Mouse (Mus musculus) limb, embryonic 14.5 days (tissue): Measurements from ENCODE around the gene Epha4. TPM values are rescaled to one million over a fixed set of nuclear protein-coding genes. Genes with fewer than 3 reads are reported as not detected.

Experiments
- ATAC-seq: fragments of 200-750 bp; cut with Nextera tagmentation; 2 replicates; pipeline ENCODE4 v1.8.0; 2017; ENCODE audit warnings: low read depth, moderate number of reproducible peaks, moderate TSS enrichment; ENCODE audit not compliant: low FRiP score
- DNase-seq: peaks from one replicate; pipeline ENCODE4 v3.0.0-alpha.2; 2015; ENCODE audit warnings: low spot score
- H3K27ac ChIP-seq: fragments of 300-500 bp; sonication (generic); replicated peaks from 2 replicates; pipeline ENCODE4 v1.5.1; 2014; ENCODE audit warnings: low read depth, mild to moderate bottlenecking, low read length, moderate library complexity, mixed read lengths
- H3K27me3 ChIP-seq: fragments of 300-500 bp; sonication (generic); 2 replicates; pipeline ENCODE4 v1.6.1; 2014; ENCODE audit warnings: low read length, mixed read lengths; ENCODE audit not compliant: control insufficient read depth, insufficient read depth
- H3K36me3 ChIP-seq: fragments of 300-500 bp; sonication (generic); 2 replicates; pipeline ENCODE4 v1.6.1; 2014; ENCODE audit warnings: mild to moderate bottlenecking, low read length, moderate library complexity, mixed read lengths; ENCODE audit not compliant: control insufficient read depth, insufficient read depth
- H3K4me1 ChIP-seq: fragments of 300-500 bp; sonication (generic); 2 replicates; pipeline ENCODE4 v1.6.1; 2014; ENCODE audit warnings: antibody characterized with exemption, low read length, mixed read lengths; ENCODE audit not compliant: control insufficient read depth, insufficient read depth
- H3K4me2 ChIP-seq: fragments of 300-500 bp; sonication (generic); replicated peaks from 2 replicates; pipeline ENCODE4 v1.6.1; 2014; ENCODE audit warnings: low read depth, mild to moderate bottlenecking, low read length, moderate library complexity; ENCODE audit not compliant: severe bottlenecking
- H3K4me3 ChIP-seq: fragments of 300-500 bp; sonication (generic); replicated peaks from 2 replicates; pipeline ENCODE4 v1.5.1; 2014; ENCODE audit warnings: low read length
- H3K9ac ChIP-seq: fragments of 300-500 bp; sonication (generic); 2 replicates; pipeline ENCODE4 v1.6.1; 2014; ENCODE audit warnings: mild to moderate bottlenecking, low read depth, low read length, moderate library complexity; ENCODE audit not compliant: severe bottlenecking
- H3K9me3 ChIP-seq: fragments of 300-500 bp; sonication (generic); 2 replicates; pipeline ENCODE4 v1.6.1; 2016; ENCODE audit warnings: low read length; ENCODE audit not compliant: control insufficient read depth
- POLR2A ChIP-seq: fragments of 200-500 bp; IDR thresholded peaks from 2 replicates; pipeline ENCODE4 v1.8.0; 2012; ENCODE audit warnings: inconsistent platforms, mild to moderate bottlenecking, moderate library complexity, borderline replicate concordance; ENCODE audit not compliant: insufficient read depth, insufficient read length; ENCODE audit errors: extremely low read depth
- WGBS: fragments of 180-500 bp; shearing (Covaris S2); extraction: QIAGEN DNeasy Blood & Tissue Kit; methylation state at CpG from one replicate; pipeline ENCODE4 v1.1.7; 2014; 5-methylcytosine and 5-hydroxymethylcytosine counted together
- polyA plus RNA-seq, 2 experiments: library from polyadenylated mRNA; depleted of rRNA in 1 of 2; stranded (reverse) in 1 of 2; unstranded in 1 of 2; fragments of >200 nt; fragmentation: Nextera tagmentation in 1 of 2; extraction: Ambion mirVana in 1 of 2; gene quantifications; 2 replicates each; pipeline versions ENCODE4 v1.2.1 to v1.2.3; 2012 to 2014

Gene Epha4
- polyA plus RNA-seq, 2 experiments, result 34.5 to 53.5 TPM

- H3K4me2 ChIP-seq, result no peak overlapping the region
- H3K36me3 ChIP-seq, result no peaks in the 10 kb centered on the region
- H3K4me3 ChIP-seq, result no peak overlapping the region
- ATAC-seq (no peak), DNase-seq (no peak)
- no peak for TF ChIP-seq POLR2A
- WGBS, result 58% methylated on average over 7 of the region's 7 CpGs
- H3K27ac ChIP-seq, result no peak overlapping the region
- peaks cover 6% of the 10 kb centered on the region; the same call in 1 of the 2 replicates for H3K4me1 ChIP-seq
- no peaks in the 10 kb centered on the region for H3K9me3 ChIP-seq
- no peaks in the 10 kb centered on the region for H3K27me3 ChIP-seq
- H3K9ac ChIP-seq, result no peak overlapping the region
Observed at GRCm38 (mm10) chr1:77456695-77457445, 58.0 kb downstream of the Epha4 start.

GRCm38 (mm10) chr1:77453811-77454210 lies 61.1 kb downstream of the Epha4 start:
- Histone ChIP-seq H3K4me1 (0 out of 2 replicates have a peak, but pooled peaks cover 3% of the 10 kb centered on the region), H3K9ac (no peak overlapping the region), H3K4me2 (no peak overlapping the region), H3K27me3 (no peaks in the 10 kb centered on the region), H3K27ac (no peak overlapping the region), H3K4me3 (no peak overlapping the region), H3K36me3 (no peaks in the 10 kb centered on the region), H3K9me3 (no peaks in the 10 kb centered on the region)
- no peak for ATAC-seq
- WGBS, result 91% methylated on average over 1 of the region's 1 CpGs
- DNase-seq, result no peak
- TF ChIP-seq POLR2A, result no peak

- DNase-seq (no peak), ATAC-seq (no peak)
- Histone ChIP-seq H3K27me3 (no peaks in the 10 kb centered on the region), H3K9me3 (no peaks in the 10 kb centered on the region), H3K4me3 (no peak overlapping the region), H3K36me3 (no peaks in the 10 kb centered on the region), H3K27ac (no peak overlapping the region), H3K4me1 (no peaks in the 10 kb centered on the region), H3K9ac (no peak overlapping the region), H3K4me2 (no peak overlapping the region)
- WGBS, result 89% methylated on average over 3 of the region's 3 CpGs
- no peak for TF ChIP-seq POLR2A
Observed at GRCm38 (mm10) chr1:77452721-77453120, 62.2 kb downstream of the Epha4 start.

- ATAC-seq (no peak), DNase-seq (no peak)
- Histone ChIP-seq H3K9ac (no peak overlapping the region), H3K4me2 (no peak overlapping the region), H3K27ac (no peak overlapping the region), H3K9me3 (no peaks in the 10 kb centered on the region), H3K27me3 (no peaks in the 10 kb centered on the region), H3K4me3 (no peak overlapping the region), H3K4me1 (peaks cover 3% of the 10 kb centered on the region; the same call in 1 of the 2 replicates), H3K36me3 (no peaks in the 10 kb centered on the region)
- TF ChIP-seq POLR2A, result no peak
- WGBS, result 78% methylated on average over 3 of the region's 3 CpGs
Observed at GRCm38 (mm10) chr1:77451541-77451940, 63.3 kb downstream of the Epha4 start.

- H3K4me2 ChIP-seq, result no peak overlapping the region
- 36% methylated on average over 3 of the region's 3 CpGs for WGBS
- H3K36me3 ChIP-seq, result no peaks in the 10 kb centered on the region
- no peaks in the 10 kb centered on the region for H3K9me3 ChIP-seq
- H3K9ac ChIP-seq, result no peak overlapping the region
- DNase-seq, result no peak
- H3K4me1 ChIP-seq, result peaks cover 9% of the 10 kb centered on the region
- no peak for TF ChIP-seq POLR2A
- no peak overlapping the region for H3K4me3 ChIP-seq
- no peaks in the 10 kb centered on the region for H3K27me3 ChIP-seq
- no peak for ATAC-seq
- no peak overlapping the region for H3K27ac ChIP-seq
Observed at GRCm38 (mm10) chr1:77450201-77450600, 64.7 kb downstream of the Epha4 start.

GRCm38 (mm10) chr1:77447061-77447614 lies 67.8 kb downstream of the Epha4 start:
- Histone ChIP-seq H3K27ac (no peak overlapping the region), H3K27me3 (no peaks in the 10 kb centered on the region), H3K9me3 (no peaks in the 10 kb centered on the region), H3K4me2 (no peak overlapping the region), H3K36me3 (peaks cover 24% of the 10 kb centered on the region), H3K4me1 (peaks cover 9% of the 10 kb centered on the region), H3K9ac (no peak overlapping the region), H3K4me3 (no peak overlapping the region)
- ATAC-seq (no peak), DNase-seq (no peak)
- no peak for TF ChIP-seq POLR2A
- WGBS, result 57% methylated on average over 1 of the region's 1 CpGs
